Mouse (Mus musculus): ENCODE data around the gene Pdss2. TPM values are rescaled to one million over a fixed set of nuclear protein-coding genes. Genes with fewer than 3 reads are reported as not detected.

The Pdss2 gene
- polyA plus RNA-seq, 1 experiment from 2014 or later = 15.1 TPM

DNA sequence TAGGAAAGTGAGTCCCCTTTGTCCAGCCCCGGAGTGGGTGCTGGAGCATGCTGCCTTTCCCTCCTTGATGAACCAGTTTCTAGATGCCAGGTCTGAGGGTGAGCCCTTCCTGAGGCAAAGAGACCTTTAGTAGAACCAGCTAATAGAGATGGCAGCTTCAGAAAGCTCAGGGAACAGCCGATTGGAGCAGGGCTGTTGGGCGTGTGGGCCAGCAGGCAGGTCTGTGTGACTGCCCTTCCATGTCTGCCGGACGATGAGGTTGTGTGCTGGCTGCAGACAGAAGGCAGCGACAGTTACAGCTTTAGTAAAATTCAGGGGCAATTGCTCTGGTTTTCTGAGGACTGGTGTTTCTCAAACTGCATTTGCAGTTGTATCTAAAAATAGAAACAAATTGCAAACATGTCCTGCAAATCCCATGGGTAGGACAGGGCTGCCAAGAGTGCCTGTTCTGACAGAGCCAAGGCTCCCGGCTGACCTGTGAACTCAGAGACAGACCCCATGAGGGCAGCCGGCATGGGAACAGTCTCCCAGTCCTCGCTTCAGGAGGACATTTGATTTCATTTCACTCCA, 262.2 kb downstream of the Pdss2 start:
- Histone ChIP-seq H3K4me1 (peaks cover 39% of the 10 kb centered on the region), H3K27me3 (no peaks in the 10 kb centered on the region), H3K4me2 (replicated peaks) (no peak overlapping the region; the same call in 1 of the 2 replicates), H3K9ac (replicated peaks) (0 out of 2 replicates have a peak overlapping the region, but pooled peaks have one; percentile 10), H3K9me3 (no peaks in the 10 kb centered on the region), H3K36me3 (no peaks in the 10 kb centered on the region), H3K4me3 (no peak overlapping the region), H3K27ac (replicated peaks) (peak overlapping the region; percentile 27; the same call in 1 of the 2 replicates)
- no peak for ATAC-seq (replicated peaks)
- WGBS = 53% methylated on average over 9 of the region's 9 CpGs

DNA sequence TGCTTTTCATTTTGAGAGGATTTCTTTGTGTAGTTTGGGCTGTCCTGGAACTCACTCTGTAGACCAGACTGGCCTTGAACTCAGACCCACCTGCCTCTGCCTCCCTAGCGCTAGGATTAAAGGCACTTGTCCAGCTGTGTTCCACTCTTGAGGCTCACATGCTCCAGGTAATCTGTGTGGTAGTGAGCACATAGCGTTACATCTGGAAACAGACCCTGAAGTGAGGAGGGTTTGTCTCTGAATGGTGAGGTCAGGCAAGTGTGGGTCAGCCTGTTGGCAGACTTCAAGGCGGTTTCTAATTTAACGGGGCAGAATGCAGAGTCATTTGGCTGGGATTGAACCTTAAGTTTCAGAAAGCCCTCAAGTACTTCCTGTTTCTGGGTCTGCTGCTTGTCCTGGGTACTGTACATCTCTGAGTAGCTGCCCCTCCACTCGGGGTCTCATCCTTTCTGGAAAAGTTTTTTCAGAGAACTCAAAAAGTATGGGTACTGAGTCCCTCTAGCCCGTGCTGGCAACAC, 264.5 kb downstream of the Pdss2 start:
- 91% methylated on average over 6 of the region's 6 CpGs for WGBS
- H3K36me3 ChIP-seq = no peaks in the 10 kb centered on the region
- no peak overlapping the region for H3K4me2 ChIP-seq (replicated peaks)
- no peak overlapping the region for H3K4me3 ChIP-seq
- ATAC-seq (replicated peaks) = no peak
- no peaks in the 10 kb centered on the region for H3K27me3 ChIP-seq
- H3K27ac ChIP-seq (replicated peaks) = no peak overlapping the region
- H3K4me1 ChIP-seq = peaks cover 28% of the 10 kb centered on the region
- no peak overlapping the region for H3K9ac ChIP-seq (replicated peaks)
- H3K9me3 ChIP-seq = no peaks in the 10 kb centered on the region

DNA sequence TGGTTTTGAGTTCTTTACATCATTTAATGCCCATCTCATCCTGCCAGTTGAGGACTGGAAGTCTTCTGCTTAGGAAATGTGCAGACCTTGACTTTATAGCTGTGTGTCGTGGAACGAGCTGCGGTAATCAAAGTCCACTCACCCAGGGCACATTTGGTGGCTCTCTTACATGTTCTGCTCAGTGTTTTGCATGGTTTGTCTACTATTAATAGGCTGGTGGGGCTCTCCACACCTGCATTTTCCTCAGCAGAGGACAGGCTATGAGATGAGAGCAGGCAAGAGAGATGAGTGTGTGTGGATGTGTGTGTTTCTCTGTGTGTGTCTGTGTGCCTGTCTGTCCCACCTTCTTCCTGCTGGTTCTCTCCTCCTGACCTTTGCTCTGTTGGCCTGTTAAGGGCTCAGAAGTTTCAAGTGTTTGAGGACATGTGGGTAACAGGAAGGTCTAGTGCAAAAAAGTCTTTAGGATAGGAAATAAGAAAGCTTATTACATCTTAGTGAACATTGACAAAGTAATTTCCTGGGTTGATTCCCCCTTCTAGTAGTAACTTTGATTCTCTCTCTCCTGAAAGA, 266.2 kb downstream of the Pdss2 start:
- peaks cover 13% of the 10 kb centered on the region for H3K4me1 ChIP-seq
- H3K9ac ChIP-seq (replicated peaks) = no peak overlapping the region
- no peak for ATAC-seq (replicated peaks)
- H3K4me3 ChIP-seq = no peak overlapping the region
- H3K27me3 ChIP-seq = no peaks in the 10 kb centered on the region
- no peak overlapping the region for H3K4me2 ChIP-seq (replicated peaks)
- H3K36me3 ChIP-seq = no peaks in the 10 kb centered on the region
- H3K27ac ChIP-seq (replicated peaks) = no peak overlapping the region
- H3K9me3 ChIP-seq = no peaks in the 10 kb centered on the region
- WGBS = 90% methylated on average over 3 of the region's 3 CpGs

DNA sequence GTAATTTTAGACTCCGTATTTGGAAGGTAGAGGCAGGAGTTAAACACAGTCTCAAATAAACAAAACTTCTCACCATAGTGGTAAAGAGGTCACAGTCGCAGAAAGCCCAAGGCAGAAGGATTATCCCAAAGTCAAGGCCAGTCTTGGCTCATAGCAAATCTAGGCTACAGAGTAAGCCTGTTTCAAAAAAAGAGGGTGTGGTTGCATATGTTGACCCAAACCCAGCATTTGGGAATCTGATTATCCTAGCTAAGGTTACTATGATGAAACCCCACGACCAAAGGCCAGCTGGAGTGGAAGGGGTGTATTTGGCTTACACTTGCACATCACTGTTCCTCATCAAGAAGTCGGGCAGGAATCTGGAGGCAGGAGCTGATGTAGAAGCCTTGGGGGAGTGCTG, 267.0 kb downstream of the Pdss2 start:
- no peak overlapping the region for H3K4me2 ChIP-seq (replicated peaks)
- ATAC-seq (replicated peaks) = no peak
- peaks cover 5% of the 10 kb centered on the region for H3K4me1 ChIP-seq
- H3K27ac ChIP-seq (replicated peaks) = no peak overlapping the region
- H3K9me3 ChIP-seq = no peaks in the 10 kb centered on the region
- H3K27me3 ChIP-seq = no peaks in the 10 kb centered on the region
- no peak overlapping the region for H3K4me3 ChIP-seq
- no peaks in the 10 kb centered on the region for H3K36me3 ChIP-seq
- WGBS = 86% methylated on average over 4 of the region's 4 CpGs
- H3K9ac ChIP-seq (replicated peaks) = no peak overlapping the region

DNA sequence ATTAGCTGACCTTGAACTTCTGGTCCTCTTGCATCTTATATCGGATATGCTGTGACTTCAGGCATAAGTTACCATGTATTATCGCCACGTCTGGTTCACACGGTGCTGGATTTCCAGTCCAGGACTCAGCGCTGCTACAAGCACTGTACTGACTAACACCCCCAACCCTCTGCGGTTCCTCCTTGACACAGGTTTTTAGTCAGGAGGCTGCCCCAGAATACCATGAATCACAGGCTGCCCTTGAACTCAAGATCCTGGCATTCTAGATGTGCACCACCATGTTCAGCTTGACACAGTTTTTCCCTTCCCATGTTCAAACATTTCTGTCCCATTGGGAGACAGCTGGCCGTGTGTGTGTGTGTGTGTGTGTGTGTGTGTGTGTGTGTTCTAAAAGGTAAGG, 267.9 kb downstream of the Pdss2 start:
- no peaks in the 10 kb centered on the region for H3K27me3 ChIP-seq
- no peak for ATAC-seq (replicated peaks)
- H3K27ac ChIP-seq (replicated peaks) = no peak overlapping the region
- peaks cover 2% of the 10 kb centered on the region for H3K36me3 ChIP-seq
- H3K4me2 ChIP-seq (replicated peaks) = no peak overlapping the region
- no peak overlapping the region for H3K9ac ChIP-seq (replicated peaks)
- H3K9me3 ChIP-seq = no peaks in the 10 kb centered on the region
- no peaks in the 10 kb centered on the region for H3K4me1 ChIP-seq
- WGBS = 89% methylated on average over 7 of the region's 7 CpGs
- no peak overlapping the region for H3K4me3 ChIP-seq

DNA sequence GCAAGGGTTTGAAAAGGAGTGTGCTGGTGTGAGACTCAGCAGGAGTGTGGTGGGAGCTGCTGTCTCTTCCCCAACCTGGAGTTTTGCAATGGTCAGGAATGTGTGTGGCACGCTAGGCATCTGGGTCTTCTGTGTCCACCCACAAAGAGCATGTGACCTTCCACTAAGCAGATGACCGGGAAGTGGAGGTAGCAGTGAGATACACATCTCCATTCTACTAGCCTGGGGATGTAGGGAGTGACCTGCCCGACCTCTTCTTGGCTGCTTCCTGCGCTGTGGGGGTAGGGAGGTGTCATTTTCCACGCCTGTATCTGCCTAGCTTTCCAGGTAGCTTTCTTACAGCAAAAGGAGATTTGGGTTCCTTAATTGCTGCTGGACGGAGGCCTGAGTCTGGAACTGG, 268.3 kb downstream of the Pdss2 start:
- Histone ChIP-seq H3K4me3 (no peak overlapping the region), H3K27ac (replicated peaks) (no peak overlapping the region), H3K4me1 (no peaks in the 10 kb centered on the region), H3K9me3 (no peaks in the 10 kb centered on the region), H3K9ac (replicated peaks) (no peak overlapping the region), H3K36me3 (peaks cover 6% of the 10 kb centered on the region), H3K27me3 (no peaks in the 10 kb centered on the region), H3K4me2 (replicated peaks) (no peak overlapping the region)
- 72% methylated on average over 6 of the region's 6 CpGs for WGBS
- ATAC-seq (replicated peaks) = no peak

DNA sequence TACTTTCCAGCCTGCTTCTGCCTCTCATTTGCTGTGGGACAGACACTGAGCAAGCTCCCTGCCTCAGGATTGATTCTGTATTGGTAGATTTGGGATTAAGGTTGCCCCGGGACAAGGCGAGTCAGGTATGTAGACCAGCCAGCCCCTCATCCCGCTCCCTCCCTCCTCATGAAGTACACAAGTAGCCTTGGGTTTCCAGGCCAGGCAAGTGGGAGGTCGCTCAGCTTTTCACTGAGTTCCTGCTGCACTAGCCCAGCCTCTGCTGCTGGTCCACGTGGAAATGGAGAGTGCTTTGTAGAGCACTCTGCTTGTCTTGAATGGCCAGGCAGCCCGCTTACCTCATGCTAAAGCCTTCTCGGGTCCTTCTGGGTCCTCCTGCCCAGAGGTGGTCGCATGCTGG, 268.7 kb downstream of the Pdss2 start:
- Histone ChIP-seq H3K9me3 (no peaks in the 10 kb centered on the region), H3K4me3 (no peak overlapping the region), H3K36me3 (peaks cover 11% of the 10 kb centered on the region), H3K4me2 (replicated peaks) (no peak overlapping the region), H3K27ac (replicated peaks) (peak overlapping the region; percentile 15; the same call in 1 of the 2 replicates), H3K4me1 (no peaks in the 10 kb centered on the region), H3K27me3 (no peaks in the 10 kb centered on the region), H3K9ac (replicated peaks) (no peak overlapping the region)
- no peak for ATAC-seq (replicated peaks)
- 70% methylated on average over 8 of the region's 8 CpGs for WGBS

DNA sequence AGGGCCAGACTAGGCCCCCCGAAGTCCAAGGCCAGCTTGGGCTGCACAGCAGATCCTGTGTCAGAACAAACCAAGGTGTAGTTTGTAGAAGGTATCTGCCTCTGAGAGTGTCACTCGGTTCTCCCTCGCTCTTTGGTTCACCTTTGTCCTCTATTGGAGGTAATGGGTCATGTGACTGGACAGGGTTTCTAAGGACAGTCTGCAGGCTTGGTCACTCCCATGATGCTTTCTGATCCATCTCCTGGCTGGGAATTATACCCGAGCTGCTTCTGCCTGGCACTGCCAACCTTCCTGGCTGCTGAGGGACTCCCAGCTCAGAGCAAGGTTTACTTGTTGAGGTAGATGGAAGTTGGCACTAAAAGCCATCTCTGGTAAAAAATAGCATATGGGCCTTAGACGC, 269.6 kb downstream of the Pdss2 start:
- Histone ChIP-seq H3K4me3 (no peak overlapping the region), H3K4me1 (no peaks in the 10 kb centered on the region), H3K4me2 (replicated peaks) (no peak overlapping the region), H3K27ac (replicated peaks) (peak overlapping the region; percentile 15; the same call in 1 of the 2 replicates), H3K9me3 (no peaks in the 10 kb centered on the region), H3K9ac (replicated peaks) (no peak overlapping the region), H3K36me3 (peaks cover 19% of the 10 kb centered on the region), H3K27me3 (no peaks in the 10 kb centered on the region)
- no peak for ATAC-seq (replicated peaks)
- 80% methylated on average over 5 of the region's 5 CpGs for WGBS

DNA sequence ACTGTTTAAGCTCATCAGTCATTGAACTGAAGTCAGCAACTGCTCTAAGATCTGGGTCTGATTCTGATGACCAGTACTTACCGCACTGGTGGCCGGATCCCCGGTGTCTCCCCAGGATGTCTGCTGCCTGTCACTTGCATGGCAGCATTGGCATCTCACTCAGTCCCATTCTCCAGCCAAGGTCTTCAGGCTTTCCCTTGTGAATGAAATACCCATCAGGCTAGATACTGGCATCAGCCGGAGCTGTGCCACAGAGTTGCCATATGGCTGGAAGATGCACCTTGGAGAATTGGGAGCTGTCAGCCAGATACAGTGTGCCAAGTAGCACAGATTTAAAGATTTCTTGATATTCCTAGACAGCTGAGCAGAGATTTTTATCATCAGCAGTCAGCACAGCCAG, 281.3 kb downstream of the Pdss2 start:
- no peaks in the 10 kb centered on the region for H3K27me3 ChIP-seq
- H3K4me2 ChIP-seq (replicated peaks) = no peak overlapping the region
- 71% methylated on average over 4 of the region's 4 CpGs for WGBS
- H3K9me3 ChIP-seq = no peaks in the 10 kb centered on the region
- ATAC-seq (replicated peaks) = peak; percentile 69; the same call in 1 of the 2 replicates
- H3K9ac ChIP-seq (replicated peaks) = no peak overlapping the region
- H3K4me1 ChIP-seq = no peaks in the 10 kb centered on the region
- no peak overlapping the region for H3K4me3 ChIP-seq
- H3K36me3 ChIP-seq = peaks cover 19% of the 10 kb centered on the region
- peak overlapping the region; percentile 57 for H3K27ac ChIP-seq (replicated peaks)

DNA sequence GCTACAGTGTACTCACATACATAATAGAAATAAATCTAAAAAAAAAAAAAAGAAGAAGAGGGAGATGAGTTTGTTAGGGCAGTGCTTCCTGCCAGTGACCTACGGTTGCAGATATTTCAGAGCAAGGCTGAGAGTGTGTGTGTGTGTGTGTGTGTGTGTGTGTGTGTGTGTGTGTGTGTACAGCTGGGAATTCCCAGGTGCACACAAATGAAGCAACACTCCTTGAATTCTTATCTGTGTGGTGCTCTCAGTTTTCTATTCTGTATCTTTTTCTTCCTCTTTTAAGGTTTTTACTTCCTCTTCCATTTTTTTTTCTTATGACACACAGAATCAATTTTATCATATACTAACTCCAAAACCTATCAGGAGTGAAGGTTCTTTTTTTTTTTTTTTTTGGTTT, 283.0 kb downstream of the Pdss2 start:
- WGBS = 80% methylated on average over 1 of the region's 1 CpGs
- no peaks in the 10 kb centered on the region for H3K27me3 ChIP-seq

DNA sequence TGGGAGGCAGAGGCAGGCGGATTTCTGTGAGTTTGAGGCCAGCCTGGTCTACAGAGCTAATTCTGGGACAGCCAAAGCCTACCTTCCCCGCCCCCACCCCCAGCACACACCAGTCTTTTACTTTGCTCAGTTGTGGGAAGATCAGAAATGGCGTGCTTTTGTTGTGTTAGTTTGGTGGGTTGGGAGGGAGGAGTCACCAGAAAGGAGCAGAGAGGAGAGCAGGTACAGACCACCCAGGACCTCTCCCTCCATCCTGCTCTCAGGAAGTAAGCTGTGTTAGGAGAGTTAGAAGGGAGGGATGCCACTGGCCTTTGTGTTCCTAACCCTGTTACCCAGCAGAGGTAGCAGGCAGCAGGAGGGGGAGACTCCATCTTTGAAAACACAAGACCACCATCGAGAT, 285.8 kb downstream of the Pdss2 start:
- Histone ChIP-seq H3K4me1 (no peaks in the 10 kb centered on the region), H3K36me3 (peaks cover 26% of the 10 kb centered on the region), H3K9me3 (no peaks in the 10 kb centered on the region), H3K4me2 (replicated peaks) (no peak overlapping the region), H3K4me3 (no peak overlapping the region), H3K9ac (replicated peaks) (no peak overlapping the region), H3K27me3 (no peaks in the 10 kb centered on the region), H3K27ac (replicated peaks) (no peak overlapping the region)
- 74% methylated on average over 4 of the region's 4 CpGs for WGBS
- no peak for ATAC-seq (replicated peaks)

More for the DNA sequence above, 283.0 kb downstream of the Pdss2 start:
- Histone ChIP-seq H3K4me1 (no peaks in the 10 kb centered on the region), H3K4me3 (no peak overlapping the region), H3K27ac (replicated peaks) (no peak overlapping the region), H3K36me3 (peaks cover 8% of the 10 kb centered on the region), H3K9ac (replicated peaks) (no peak overlapping the region), H3K9me3 (no peaks in the 10 kb centered on the region), H3K4me2 (replicated peaks) (no peak overlapping the region)
- ATAC-seq (replicated peaks) = no peak

DNA sequence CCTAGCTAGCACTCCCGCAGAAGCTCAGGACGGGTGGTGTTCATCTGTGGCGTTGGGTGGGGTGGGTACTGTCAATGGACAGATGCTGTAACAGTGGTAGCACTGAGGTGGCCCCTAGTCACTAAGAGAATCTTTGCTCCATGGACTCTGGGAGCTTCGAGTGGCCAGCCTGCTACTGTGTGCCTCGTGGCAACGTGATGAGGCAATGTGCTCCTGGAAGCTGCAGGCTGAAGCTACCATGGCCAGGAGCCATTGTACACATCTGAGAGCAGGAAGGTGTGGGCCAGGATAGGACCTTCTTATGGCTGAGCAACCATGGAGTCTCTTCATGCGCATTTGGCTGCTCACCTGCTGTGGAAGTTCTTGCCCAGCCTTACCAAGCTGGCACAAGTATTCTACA, 287.9 kb downstream of the Pdss2 start:
- peaks cover 40% of the 10 kb centered on the region for H3K36me3 ChIP-seq

DNA sequence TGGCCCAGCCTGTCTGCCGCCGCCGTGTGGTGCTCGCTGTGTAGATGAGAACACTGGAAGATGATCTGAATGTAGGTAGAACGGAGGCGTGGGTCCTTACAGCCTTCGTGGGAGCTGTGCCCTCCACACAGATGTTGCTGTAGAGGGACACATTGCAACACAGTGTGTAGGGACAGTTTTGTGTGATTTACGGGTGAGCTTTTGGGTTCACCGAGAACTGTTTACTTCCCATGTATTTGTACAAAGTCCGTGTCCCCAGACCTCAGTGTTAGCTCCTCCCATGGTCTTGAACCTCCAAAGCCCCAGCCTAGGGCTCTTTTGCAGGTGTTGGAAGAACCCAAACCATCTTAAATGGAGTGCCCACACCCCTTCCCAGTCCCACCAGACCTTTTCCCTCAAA, 291.7 kb downstream of the Pdss2 start:
- no peaks in the 10 kb centered on the region for H3K27me3 ChIP-seq
- no peak for ATAC-seq (replicated peaks)
- peaks cover 45% of the 10 kb centered on the region for H3K36me3 ChIP-seq
- no peak overlapping the region for H3K4me3 ChIP-seq
- H3K9me3 ChIP-seq = no peaks in the 10 kb centered on the region
- H3K4me1 ChIP-seq = peaks cover 4% of the 10 kb centered on the region; the same call in 1 of the 2 replicates
- WGBS = 96% methylated on average over 10 of the region's 10 CpGs
- H3K27ac ChIP-seq (replicated peaks) = no peak overlapping the region
- H3K4me2 ChIP-seq (replicated peaks) = no peak overlapping the region
- H3K9ac ChIP-seq (replicated peaks) = no peak overlapping the region

More for the DNA sequence above, 287.9 kb downstream of the Pdss2 start:
- no peaks in the 10 kb centered on the region for H3K27me3 ChIP-seq
- WGBS = 94% methylated on average over 7 of the region's 7 CpGs
- no peak overlapping the region for H3K4me3 ChIP-seq
- no peaks in the 10 kb centered on the region for H3K9me3 ChIP-seq
- H3K27ac ChIP-seq (replicated peaks) = no peak overlapping the region
- ATAC-seq (replicated peaks) = no peak
- H3K4me2 ChIP-seq (replicated peaks) = no peak overlapping the region
- H3K9ac ChIP-seq (replicated peaks) = no peak overlapping the region
- no peaks in the 10 kb centered on the region for H3K4me1 ChIP-seq

Data from forebrain, embryonic 15.5 days (tissue).